Mouse (Mus musculus) lung, postnatal 36 days (tissue): ENCODE measurements around the gene Gna11.

Experiments used
- DNase-seq: peaks from one replicate; pipeline ENCODE4 v3.0.0; 2022; ENCODE audit warnings: mixed read lengths

The Gna11 gene

DNA sequence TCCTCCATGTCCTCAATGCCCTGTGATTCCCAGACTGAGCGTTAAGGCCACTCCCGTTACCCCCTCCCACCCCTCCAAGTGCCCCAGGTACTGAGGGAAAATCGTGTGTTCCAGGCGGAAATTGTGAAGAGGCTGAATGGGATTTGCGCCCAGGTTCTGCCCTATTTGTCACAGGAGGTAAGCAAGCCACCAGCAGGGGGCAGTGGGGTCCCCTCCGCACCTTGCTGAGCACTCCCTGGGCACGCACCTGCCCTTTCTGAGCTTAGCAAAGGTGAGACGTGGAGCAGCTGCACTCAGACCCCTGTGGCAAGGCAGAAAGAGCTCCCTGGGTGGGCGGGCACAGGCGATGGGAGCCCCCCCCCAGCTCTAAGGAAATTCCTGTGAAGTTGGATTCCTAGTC is 19.7 kb upstream of the Gna11 start:
- DNase-seq: peak; percentile 77

DNA sequence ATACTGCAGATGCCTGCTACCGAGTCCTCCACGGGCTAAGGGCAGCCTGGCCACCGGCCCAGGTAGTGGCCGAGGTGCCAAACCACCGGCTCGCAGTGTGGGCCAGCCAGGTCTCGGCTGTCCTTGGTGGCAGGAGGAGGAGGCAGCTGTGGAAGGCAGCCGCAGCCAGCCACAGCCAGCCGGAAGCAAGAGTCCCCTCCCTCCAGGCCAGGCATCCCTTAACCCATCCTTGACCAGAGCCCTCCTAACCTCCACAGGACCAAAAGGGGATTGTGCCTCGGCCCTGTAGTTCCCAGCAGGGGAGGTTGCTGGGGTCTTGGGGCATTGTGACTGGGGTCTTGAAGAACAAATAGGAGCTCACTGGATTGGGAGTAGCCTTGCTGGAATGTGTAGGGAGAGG is 19.2 kb upstream of the Gna11 start:
- DNase-seq: peak; percentile 71

DNA sequence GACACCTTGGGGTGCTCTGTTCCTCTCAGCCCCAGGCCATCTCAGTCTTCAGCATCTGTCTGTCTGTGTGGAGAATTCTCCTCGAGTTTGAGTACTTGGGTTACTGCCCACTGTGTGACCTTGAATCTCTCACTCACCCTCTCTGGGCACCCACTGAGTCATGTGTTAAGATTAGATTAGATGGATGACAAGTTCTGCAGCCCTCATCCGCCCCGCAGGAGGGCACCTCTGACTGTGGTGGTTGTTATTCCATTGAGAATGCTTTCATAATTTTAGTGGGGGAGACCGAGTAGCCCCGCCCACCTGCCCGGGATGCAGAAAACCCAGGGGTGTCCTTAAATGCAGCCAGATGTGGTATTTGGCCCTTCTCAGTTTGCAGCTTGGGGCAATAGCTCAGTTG is 18.5 kb upstream of the Gna11 start:
- no peak for DNase-seq

DNA sequence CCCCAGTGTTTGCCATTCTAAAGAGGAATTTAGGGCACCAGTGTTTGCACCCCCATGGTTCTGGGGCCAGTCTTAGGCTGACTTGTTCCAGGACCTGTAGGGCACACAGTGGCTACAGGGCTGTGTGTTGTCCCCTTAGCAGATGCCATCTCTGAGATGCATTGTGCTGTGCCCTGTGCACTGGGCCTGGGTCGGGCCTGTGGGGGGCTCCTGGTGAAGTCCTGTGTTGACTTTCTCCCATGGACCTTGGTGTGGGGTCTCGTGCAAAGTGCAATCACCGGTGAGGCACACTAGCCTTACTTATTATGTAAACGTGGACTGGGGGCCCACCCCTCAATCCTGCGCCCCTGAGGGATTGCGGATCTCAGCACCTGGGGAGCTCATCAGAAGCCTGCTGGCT is 17.4 kb upstream of the Gna11 start:
- DNase-seq: no peak

DNA sequence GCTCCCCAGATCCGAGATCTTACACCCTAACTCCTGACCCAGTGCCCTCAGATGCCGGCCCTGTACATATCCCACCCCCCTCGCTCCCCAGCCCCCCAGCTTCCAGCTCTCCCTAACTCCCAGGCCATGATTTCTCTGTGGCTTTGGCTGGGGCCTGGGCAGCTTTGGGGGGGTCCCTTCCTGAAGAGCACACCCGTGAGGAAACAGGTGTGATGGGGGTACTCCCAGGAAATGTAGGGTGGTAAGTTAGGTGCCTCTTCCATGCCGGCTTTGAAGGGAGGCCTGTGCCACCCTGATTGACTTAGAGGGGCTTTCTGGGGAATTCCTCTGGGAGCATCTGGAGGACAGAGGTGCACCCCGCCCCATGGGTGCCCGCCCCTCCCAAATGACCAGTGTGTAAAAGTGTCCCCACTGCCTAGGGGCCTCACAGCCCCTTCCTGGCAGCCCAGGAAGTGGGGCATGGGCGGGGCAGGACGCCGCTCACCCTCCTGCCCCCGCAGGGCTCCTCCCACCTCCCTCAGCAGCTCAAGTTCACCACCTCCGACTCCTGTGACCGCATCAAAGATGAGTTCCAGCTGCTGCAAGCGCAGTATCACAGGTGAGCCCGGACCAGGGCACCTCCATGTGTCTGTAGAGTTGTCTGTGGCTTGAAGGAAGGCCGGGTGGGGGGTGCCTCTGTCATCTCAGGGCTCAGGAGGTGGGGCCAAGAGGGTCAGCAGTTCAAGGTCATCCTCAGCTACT is 15.9 kb upstream of the Gna11 start:
- peak; percentile 72 for DNase-seq

DNA sequence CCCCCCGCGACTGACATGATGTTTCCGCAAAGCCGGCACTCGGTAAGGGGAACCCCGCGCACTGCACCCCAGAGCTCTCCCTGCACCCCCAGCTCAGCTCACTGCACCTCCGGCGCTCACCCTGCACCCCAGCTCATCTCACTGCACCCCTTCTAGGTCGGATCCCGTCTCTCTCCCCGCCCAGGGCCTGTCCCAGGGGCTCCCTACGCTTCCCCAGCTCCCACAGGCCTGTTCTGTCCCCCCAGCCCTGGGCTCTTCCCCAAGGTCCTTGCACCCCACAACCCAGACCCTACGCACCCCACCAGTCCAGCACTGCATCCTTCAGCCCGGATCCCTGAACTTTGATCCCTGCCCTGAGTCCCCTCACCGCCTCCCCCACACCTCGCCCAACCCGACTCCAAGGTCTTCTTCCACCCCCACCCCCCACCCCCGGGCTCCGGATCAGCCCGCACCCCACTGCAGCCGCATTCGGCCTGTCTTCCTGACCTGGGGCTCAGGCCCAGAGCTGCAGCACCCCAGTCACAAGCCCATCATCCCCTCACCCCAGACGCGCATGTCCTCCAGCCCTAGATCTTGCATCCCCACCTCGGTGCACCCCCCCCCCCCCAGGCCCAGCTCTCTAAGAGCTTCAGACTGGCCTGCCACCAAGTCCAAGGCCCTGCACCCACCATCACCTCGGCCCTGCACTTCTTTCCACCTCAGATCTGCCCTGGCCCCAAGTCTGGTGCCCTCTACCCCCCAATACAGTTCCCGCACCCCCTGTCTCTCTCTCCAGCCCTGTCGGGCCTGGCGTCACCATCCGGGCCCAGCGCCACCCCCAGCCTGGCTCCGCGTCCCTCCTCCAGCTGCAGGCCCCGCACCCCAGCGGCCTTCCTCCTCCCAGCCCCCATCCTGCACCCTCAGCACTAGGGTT is 14.9 kb upstream of the Gna11 start:
- DNase-seq: peak; percentile 72

DNA sequence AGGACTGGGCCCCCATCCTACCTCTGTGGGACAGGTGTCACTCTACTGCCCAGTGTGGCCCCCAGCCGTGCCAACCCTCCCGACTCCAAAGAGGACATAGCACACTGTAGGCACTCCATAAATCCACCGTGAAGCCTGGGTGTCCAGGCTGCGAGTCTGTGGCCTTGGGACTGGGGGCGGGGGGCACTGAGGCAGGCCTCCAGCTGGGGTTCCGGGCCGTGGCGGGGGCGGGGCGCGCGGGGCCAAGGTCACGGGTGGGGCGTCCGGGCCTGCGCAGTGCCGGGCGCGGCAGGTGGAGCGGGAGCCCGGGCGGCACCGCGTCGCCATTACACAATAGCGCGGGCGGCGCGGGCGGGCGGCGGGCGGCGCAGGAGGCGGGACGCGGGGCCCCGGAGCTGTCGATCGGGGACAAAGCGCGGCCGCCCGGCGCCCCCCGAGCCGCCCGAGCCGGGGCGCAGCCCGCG is 14.2 kb upstream of the Gna11 start, which contains the start of gene Aes:
Gene Aes (plus strand): TSS at position 326 of the 464 bp plus-strand sequence.
- DNase-seq: peak; percentile 87

DNA sequence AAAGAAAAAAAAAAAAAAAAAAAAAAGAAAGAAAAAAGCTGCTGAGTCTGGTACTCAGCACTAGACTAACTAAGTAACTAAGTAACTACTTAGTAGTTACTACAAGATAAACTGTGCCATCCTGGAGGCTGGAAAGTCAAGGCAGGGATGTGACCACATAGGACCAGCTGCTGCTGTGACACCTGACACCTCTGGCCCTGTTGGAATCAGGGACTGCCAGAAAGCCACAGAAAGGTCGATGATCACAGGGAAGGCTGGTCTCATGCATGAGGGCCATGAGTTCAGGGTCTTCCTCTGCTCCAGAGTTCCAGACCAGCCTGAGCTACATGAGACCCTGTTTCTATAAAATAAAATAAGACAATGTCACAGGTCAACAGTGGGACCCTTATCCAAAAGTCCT is 12.5 kb upstream of the Gna11 start:
- DNase-seq: no peak

DNA sequence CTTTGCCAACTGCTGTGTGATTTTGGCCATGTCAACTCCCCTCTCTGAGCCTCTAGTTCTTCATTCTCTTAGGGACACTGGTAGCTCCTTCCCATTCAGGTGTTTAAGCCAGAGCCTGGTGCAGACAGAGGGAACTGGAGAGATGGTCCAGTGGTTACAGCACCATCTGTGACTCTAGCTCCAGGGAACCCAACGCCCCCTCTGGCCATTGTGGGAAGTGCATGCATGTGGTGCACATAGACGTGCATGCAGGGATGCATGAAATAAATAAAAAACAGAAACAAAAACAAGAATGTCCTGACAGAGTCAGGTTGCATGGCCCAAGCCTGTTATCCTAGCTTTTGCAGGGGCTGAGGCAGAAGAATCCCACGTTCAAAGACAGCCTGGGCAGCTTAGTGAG is 11.3 kb upstream of the Gna11 start:
- DNase-seq: no peak

DNA sequence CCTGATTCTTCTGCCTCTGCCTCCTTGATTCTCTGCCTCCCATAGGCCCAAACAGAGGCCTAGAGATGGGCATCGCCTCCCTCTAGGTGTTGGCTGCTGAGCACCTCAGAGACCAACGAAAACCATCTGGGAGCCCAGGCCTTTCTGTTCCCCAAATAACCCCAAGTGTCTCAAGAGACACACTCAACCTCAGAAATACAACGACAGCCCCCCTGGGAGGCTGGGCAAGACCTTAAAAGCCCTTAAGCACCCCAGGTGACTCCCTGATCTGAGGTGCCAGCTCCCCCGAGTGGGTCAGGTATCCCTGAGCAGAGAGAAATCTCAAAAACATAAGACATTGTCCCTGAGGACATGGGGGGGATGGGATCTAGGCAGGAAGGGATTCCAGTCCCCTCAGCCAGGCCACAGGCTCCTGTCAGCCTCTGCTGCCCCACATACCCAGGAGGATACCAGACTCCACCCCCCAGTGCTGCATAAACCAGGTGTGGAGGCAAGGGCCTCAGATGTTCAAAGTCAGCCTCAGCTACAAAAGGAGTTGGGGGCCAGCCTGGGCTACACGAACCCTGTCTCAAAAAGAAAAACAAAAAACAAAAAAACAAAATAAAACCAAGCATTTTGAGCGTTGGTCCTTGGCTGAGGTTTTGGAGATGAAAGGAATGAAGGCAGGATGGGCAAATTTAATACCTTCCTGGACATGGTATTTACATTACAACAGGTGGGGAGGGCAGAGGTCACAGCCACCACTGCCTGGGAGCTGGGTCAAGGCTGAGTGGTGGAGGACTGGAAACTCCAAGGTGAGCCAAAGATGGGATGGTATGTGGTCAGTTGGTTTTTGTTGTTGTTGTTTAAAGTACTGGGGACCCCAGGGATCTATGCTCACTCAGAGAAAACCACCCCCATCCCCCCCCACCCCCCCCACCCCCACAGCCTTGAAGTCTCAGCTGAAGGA is 9.1 kb upstream of the Gna11 start:
- DNase-seq: no peak

DNA sequence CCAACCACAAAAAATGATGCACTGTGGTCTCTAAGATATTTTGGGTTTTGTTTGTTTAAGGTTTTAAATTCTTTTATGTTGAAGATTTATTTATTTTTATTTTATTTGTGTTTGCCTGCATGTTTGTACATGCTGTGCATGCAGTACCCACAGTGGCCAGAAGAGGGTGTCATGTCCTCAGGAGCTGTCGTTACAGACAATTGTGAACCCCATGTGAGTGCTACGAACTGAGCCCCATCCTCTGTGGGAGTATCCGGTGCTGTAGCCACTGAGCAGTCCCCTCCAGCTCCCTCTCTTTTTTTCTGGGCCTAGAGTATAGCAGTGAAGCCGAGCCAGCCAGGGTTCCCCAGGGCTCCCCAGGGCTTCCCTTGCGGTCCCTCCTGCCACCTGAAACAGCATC is 8.2 kb upstream of the Gna11 start:
- peak; percentile 56 for DNase-seq

DNA sequence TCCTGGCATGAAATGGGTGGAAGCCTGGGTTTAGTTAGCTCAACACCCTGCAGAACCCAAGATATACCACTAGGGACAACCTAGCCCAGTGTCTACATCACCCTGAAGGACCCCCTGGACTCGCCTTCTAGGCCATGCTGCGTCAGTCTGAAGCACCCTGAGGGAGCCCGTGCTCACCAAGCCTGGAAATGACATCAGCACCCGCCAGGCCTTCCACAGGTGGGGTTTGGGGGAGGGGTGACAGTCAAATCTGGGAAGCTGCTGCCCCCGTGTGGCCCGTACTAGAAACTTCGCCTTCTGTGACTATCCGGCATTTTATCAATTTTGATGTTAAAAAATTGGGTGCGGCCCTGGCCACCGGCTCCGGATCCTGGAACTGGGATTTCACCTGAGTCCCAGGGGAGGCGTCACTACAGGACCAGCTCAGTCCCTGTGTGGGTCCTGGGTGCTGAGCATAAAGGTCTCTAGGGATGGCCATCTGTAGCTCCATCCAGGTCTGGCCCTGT is 6.7 kb upstream of the Gna11 start:
- peak; percentile 96 for DNase-seq

DNA sequence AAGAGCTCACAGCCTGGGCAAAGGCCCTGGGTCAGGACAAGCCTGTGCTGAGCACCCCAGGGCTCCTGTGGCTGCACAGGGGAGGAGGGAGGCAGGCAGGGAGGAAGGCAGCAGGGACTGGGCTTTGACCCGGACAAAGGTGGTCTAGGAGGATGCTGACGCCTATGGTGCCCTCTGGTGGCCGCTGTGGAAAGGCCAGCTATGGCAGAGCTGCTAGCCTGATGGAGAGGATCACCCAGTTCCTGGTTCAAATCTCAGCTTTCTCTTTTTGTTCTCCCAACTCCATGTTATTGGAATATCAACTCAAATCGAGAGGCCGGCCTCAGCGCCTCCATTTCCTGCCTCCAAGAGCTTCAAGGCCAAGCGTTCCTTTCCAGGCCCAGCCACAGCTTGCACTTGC is 5.3 kb upstream of the Gna11 start:
- DNase-seq: peak; percentile 80

DNA sequence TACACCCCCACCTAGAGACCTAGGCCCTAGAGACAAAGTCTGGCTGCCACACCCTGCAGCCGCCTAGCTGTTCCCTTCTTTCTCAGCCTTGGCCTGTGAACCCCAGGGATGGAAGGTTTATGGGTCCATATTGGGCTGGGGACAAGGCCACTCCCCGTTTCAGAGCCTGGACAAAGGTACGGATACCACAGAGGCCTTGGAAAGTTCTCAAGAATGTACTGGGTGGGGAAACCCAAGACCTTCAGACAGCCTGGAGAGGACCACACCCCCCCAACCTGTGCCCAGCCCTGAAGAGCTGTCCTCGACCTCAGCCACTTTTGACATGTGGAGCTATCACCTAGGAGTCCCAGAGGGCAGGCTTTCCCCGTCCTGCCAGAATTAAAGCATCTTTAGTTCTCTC is 4.0 kb upstream of the Gna11 start:
- DNase-seq: peak; percentile 51

DNA sequence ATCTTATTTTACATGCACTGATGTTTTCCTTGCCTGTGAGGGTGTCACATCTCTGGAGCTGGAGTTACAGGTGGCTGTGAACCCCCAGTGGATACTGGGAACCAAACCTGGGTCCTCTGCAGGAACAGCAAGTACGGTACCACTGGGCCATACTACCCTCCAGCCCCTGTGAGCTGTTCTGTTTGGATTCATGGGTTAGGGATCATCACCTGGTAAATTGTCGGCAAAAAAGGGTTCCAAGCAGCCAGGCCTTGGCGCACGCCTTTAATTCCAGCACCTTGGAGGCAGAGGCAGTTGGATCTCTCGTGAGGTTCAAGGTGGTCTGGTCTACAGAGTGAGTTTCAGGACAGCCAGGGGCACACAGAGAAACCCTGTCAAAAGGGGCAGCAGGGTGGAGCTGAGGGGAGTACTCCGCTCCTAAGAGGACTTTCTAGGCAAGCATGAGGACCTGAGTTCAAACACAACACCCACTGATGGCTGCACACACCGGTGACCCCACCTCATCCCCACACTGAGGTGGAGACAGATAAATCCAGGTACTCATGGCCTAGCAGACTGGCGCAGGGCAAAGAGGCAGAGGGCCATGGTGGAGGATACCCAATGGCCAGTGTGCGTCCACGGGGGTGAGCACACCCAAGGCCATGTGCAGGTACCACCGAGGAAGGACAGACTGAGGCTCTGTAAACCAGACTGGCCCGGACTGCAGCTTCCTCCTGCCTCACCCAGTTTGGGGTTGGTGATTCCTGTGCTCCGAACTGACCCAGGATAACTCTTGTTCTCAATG is 2.0 kb upstream of the Gna11 start:
- DNase-seq: no peak

DNA sequence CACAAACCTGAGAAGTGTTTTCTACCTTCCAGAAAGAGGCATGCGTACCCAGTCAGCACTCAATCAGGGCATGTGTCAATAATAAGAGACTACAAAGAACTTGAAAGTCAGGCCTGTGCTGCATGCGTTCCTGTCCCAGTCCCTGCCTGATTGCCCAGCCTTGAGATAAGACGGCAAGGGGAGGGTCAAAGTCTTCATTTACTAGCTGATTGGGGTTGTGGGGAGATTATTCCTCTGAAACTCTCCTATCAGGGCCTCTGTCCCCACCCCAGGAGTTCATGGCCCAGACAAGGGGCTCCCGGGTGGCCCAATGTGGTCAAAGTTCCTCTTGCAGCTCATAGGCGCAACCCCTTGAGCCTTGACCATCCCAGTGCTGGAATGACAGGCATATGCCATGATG is 1.3 kb upstream of the Gna11 start:
- no peak for DNase-seq

DNA sequence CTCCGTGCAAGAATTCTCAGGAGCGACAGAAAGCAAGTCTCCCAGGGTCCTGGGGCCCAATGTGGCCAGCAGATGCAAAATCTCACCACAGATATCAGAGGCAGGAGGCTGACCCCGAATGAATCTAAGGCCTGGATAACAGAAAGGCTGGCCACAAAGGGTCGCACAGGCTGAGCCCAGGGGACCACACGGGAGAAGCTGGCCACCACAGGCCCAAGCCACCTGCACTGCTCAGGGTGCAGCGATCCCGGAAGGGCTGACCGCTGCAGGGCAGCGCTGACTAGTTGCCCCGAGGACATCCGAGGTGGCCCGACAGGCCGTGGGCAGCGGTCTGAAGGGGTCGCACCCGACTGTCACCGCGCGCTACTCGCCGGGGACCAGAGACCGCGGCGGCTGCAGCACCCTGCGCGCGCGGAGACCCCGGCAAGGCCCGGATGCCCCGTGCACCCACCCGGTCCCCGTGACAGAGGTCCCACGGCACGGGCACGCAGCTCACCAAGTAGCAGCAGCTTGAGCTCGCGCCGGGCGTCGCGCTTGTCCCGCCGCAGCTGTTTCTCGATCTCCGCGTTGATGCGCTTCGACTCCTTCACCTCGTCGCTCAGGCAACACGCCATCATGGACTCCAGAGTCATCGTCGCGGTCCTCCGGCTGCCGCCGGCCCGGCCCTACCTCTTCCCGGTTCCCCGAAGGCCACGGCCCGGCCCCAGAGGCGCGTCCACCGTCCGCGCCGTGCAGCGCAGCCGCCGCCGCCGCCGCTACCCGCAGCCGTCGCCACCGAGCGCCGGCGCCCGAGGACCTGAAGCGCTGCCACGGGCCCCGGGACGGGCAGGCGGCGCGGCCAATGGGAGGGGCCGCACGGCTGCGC is 462 bp downstream of the Gna11 start:
- DNase-seq: no peak

DNA sequence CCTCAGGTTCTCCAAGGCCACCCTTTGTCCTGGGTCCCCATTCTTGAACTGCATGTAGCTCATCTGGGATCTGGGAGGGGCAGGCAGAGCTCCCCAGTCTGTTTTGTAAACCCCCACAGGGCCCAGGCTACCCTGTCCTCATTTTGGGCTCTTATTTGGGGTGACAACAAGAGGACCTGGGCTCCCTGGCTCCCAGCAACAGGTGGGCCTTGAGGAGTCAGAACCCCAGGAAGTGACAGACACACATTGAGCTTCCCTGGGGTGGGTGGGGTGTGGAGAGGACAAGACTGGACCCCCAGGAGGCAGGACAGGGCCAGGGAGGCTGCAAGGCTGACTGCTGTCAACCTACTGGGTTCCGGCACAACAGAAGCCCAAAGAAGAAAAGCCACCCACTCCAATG is 1.4 kb downstream of the Gna11 start:
- DNase-seq: no peak

DNA sequence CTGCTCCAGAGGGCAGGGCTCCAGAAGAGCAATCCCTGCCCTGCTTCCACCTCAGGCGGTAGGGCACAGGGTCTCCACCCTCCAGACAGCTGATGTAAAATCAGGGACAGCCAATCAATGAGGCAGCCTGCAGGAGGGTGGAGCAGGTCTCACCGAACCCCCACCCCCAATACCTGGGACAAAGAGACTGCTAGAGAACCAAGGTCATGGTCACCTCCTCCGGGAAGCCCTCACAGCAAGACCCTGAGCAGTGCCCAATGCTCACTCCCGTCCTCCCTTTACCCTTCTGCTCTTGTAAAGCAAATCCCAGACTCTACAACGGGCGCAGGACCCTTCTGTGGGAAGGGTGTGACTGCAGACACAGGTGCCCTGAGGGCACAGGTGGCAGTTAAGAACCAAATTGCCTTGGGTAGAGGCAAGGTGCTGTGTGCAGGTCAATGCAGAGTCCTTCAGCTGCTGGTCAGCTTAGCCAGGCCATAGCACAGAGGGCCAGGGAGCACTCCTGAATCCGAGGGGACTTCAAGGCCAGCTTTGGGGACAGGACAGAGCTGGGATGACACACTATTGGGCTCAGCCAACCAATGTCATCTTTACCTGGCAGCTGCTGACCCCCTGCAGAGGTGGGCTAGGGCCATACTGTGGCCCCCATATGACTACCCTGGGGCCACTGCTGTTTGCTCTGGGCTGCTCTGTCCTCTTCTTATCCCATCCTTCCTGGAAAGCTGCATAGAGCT is 2.1 kb downstream of the Gna11 start:
- no peak for DNase-seq

DNA sequence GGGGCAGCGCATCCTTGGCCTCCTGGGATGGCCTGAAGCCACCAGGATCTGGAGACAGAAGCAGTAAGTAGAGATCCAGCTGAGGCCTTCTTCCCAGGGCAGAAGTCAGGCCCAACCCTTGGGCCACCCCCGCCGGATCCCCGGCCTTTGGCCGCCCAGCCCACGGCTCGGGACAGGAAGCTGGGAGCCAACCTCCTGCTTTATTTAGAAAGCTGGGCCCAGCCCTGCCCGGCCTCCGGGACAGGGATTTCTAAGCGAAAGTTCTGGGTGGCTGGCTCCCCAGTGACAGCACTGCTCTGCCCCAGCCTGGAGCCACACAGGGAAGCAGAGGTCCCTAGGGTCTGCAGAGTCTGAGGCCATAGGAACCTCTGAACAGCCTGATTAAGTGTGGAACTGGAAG is 3.2 kb downstream of the Gna11 start:
- peak; percentile 73 for DNase-seq
